Mouse (Mus musculus): ENCODE measurements around the gene Vmn1r157. TPM values are rescaled to one million over a fixed set of nuclear protein-coding genes. Genes with fewer than 3 reads are reported as not detected.
"Not testable (repeated sequence)": the region's sequence is repeated elsewhere in the genome, so short reads cannot be mapped to it uniquely, and the experiment has no call there.

Gene Vmn1r157
- total RNA-seq (2017), result not detected in 2 replicates

DNA sequence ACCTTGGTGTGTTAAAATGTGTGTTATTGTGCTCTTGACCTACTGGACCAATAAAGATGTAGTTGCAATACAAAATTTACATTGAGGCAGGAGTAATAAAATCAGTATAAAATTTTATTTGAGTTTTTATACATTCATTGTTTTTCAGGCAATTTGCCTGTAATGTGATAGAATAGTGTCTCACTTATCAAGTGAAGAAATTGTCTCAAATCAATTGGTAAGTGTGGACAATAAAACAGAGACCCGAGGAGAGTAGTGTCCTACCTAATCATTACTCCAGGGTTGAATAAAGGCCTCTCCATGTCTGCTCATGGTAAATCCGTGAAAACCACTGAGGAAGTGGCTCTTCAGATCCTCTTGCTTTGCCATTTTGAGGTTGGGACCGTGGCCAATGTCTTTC, at the start of gene Vmn1r157:
Gene Vmn1r157 (plus strand): TSS at position 301 of the 400 bp plus-strand sequence.
- not testable (repeated sequence) for ATAC-seq (ENCODE audit: extremely low read depth, insufficient number of reproducible peaks, low FRiP score, poor library complexity, severe bottlenecking)

- not testable (repeated sequence) for ATAC-seq (ENCODE audit: extremely low read depth, insufficient number of reproducible peaks, low FRiP score, poor library complexity, severe bottlenecking)
These were observed 41.9 kb upstream of the Vmn1r157 start, which contains the start of gene Gm4567 for GRCm38 (mm10) chr7:22719610-22720009. Gene Gm4567, minus strand, starts transcription at chr7:22719710.

GRCm38 (mm10) chr7:22775981-22776380, 14.5 kb downstream of the Vmn1r157 start:
- not testable (repeated sequence) for ATAC-seq (ENCODE audit: extremely low read depth, insufficient number of reproducible peaks, low FRiP score, poor library complexity, severe bottlenecking)

- ATAC-seq (ENCODE audit: extremely low read depth, insufficient number of reproducible peaks, low FRiP score, poor library complexity, severe bottlenecking), result not testable (repeated sequence)
These were observed 29.2 kb downstream of the Vmn1r157 start, which contains the start of gene Vmn1r158 for GRCm38 (mm10) chr7:22790682-22791081. Gene Vmn1r158, minus strand, starts transcription at chr7:22790782.

Other genes with a start within 250 kb of the Vmn1r157 start
- gene Vmn1r152, start 238.7 kb upstream of the Vmn1r157 start, total RNA-seq (2017), result not detected in 2 replicates
- not detected in 2 replicates for gene Gm8677, start 226.8 kb upstream of the Vmn1r157 start, total RNA-seq (2017)
- not detected in 2 replicates for gene Gm4201, start 196.4 kb upstream of the Vmn1r157 start, total RNA-seq (2017)
- gene Gm4565, start 173.6 kb upstream of the Vmn1r157 start, total RNA-seq (2017), result not detected in 2 replicates
- gene Vmn1r155, start 103.7 kb upstream of the Vmn1r157 start, total RNA-seq (2017), result not detected in 2 replicates
- gene Gm8693, start 69.4 kb upstream of the Vmn1r157 start, total RNA-seq (2017), result not detected in 2 replicates
- gene Gm4567, start 42.0 kb upstream of the Vmn1r157 start, total RNA-seq (2017), result not detected in 2 replicates
- gene Vmn1r158, start 29.1 kb downstream of the Vmn1r157 start, total RNA-seq (2017), result not detected in 2 replicates
- not detected in 2 replicates for gene Vmn1r159, start 81.9 kb downstream of the Vmn1r157 start, total RNA-seq (2017)
- gene Vmn1r160, start 109.5 kb downstream of the Vmn1r157 start, total RNA-seq (2017), result not detected in 2 replicates
- not detected in 2 replicates for gene Gm4214, start 223.0 kb downstream of the Vmn1r157 start, total RNA-seq (2017)

All from neutrophil, adult 5-6 weeks (primary cell).